14 mouse cellular contexts compared by ENCODE assay signal in genomic region chr16:9469394-9469793, GRCm38 (mm10).
DNase-seq lines count a peak whose midpoint lies in the region; ATAC-seq and TF ChIP-seq lines count a peak whose summit lies in the region.
"Had no signal": no experiment of that assay in that cellular context is flagged by ENCODE, and none has a peak within 500 bp of the region (broad histone marks: within the 10 kb centered on the region; RNA-seq: fewer than 3 reads in every experiment).

No protein-coding gene starts in this region.

- ATAC-seq in hindbrain, postnatal 0 days, result no peak
- no peak for ATAC-seq in hindbrain, embryonic 14.5 days (ENCODE audit: low FRiP score)
- no peak for ATAC-seq in midbrain, postnatal 0 days (ENCODE audit: low FRiP score)
- no peak for ATAC-seq in midbrain, embryonic 11.5 days (ENCODE audit: low FRiP score)
- ATAC-seq in stomach, postnatal 0 days (ENCODE audit: low FRiP score, low TSS enrichment), result no peak

- no peak overlapping the region for H3K4me3 ChIP-seq in hindbrain, postnatal 0 days (ENCODE audit: low read length)
- H3K4me3 ChIP-seq in hindbrain, embryonic 14.5 days (replicated peaks; ENCODE audit: low read length), result no peak overlapping the region
- H3K4me3 ChIP-seq in midbrain, postnatal 0 days (ENCODE audit: low read depth, low read length), result no peak overlapping the region
- no peak overlapping the region for H3K4me3 ChIP-seq in midbrain, embryonic 11.5 days (ENCODE audit: low read depth, low read length)
- no peak overlapping the region for H3K4me3 ChIP-seq in cerebellum, adult 2 months (replicated peaks; ENCODE audit: insufficient read depth, low read depth, low read length)
- H3K4me3 ChIP-seq in stomach, postnatal 0 days (ENCODE audit: low read depth, low read length), result no peak overlapping the region
- H3K4me3 ChIP-seq: heart, embryonic 15.5 days; limb, embryonic 13.5 days had no signal

- no peaks in the 10 kb centered on the region for H3K36me3 ChIP-seq in hindbrain, postnatal 0 days (ENCODE audit: insufficient read depth, low read length)
- no peaks in the 10 kb centered on the region for H3K36me3 ChIP-seq in hindbrain, embryonic 14.5 days (replicated peaks; ENCODE audit: control insufficient read depth, insufficient read depth)
- H3K36me3 ChIP-seq in midbrain, postnatal 0 days (ENCODE audit: insufficient read depth, low read length), result no peaks in the 10 kb centered on the region
- no peaks in the 10 kb centered on the region for H3K36me3 ChIP-seq in midbrain, embryonic 11.5 days (ENCODE audit: control insufficient read depth, insufficient read depth, low read length)
- H3K36me3 ChIP-seq in stomach, postnatal 0 days (ENCODE audit: control insufficient read depth, insufficient read depth, low read length), result no peaks in the 10 kb centered on the region
- H3K36me3 ChIP-seq: G1E; heart, embryonic 15.5 days; limb, embryonic 13.5 days had no signal

- WGBS in hindbrain, postnatal 0 days, result 62% methylated on average over 4 of the region's 4 CpGs
- WGBS in hindbrain, embryonic 14.5 days, result 68% methylated on average over 4 of the region's 4 CpGs
- 73% methylated on average over 4 of the region's 4 CpGs for WGBS in midbrain, postnatal 0 days
- WGBS in midbrain, embryonic 11.5 days, result 69% methylated on average over 4 of the region's 4 CpGs
- WGBS in cerebellum, adult 2 months, result 61% methylated on average over 4 of the region's 4 CpGs
- whole genome bisulfite sequencing in stomach, postnatal 0 days, result 59% methylated on average over 4 of the region's 4 CpGs

- H3K9ac ChIP-seq in hindbrain, postnatal 0 days (replicated peaks; ENCODE audit: low read length), result no peak overlapping the region
- no peak overlapping the region for H3K9ac ChIP-seq in hindbrain, embryonic 14.5 days
- H3K9ac ChIP-seq in midbrain, postnatal 0 days (replicated peaks; ENCODE audit: low read length, poor library complexity, severe bottlenecking), result no peak overlapping the region
- no peak overlapping the region for H3K9ac ChIP-seq in midbrain, embryonic 11.5 days (ENCODE audit: low read length)
- no peak overlapping the region for H3K9ac ChIP-seq in stomach, postnatal 0 days (ENCODE audit: low read length)
- H3K9ac ChIP-seq: heart, embryonic 15.5 days; limb, embryonic 13.5 days had no signal

- peak; percentile 18 for DNase-seq in hindbrain, postnatal 0 days (ENCODE audit: low spot score)
- no peak for DNase-seq in hindbrain, embryonic 14.5 days (ENCODE audit: low spot score)
- DNase-seq in midbrain, postnatal 0 days (ENCODE audit: low spot score), result peak; percentile 27
- no peak for DNase-seq in midbrain, embryonic 11.5 days (ENCODE audit: low spot score, missing footprints)
- DNase-seq in cerebellum, adult 2 months, result peak in 1 of 2 experiments; percentile 32
- no peak for DNase-seq in stomach, postnatal 0 days (ENCODE audit: low spot score)
- no peak for DNase-seq in testis, postnatal 10 days (ENCODE audit: low spot score)
- DNase-seq in kidney, postnatal 36 days, result no peak
- DNase-seq: adrenal gland, postnatal 14 days; gastrocnemius, postnatal 10 days; right cerebral cortex, postnatal 14 days had no signal

- no peak for TF ChIP-seq EP300 in stomach, postnatal 0 days (optimal IDR thresholded peaks at IDR 0.05)

- H3K9me3 ChIP-seq in hindbrain, postnatal 0 days (ENCODE audit: low read length), result no peaks in the 10 kb centered on the region
- H3K9me3 ChIP-seq in hindbrain, embryonic 14.5 days (ENCODE audit: control insufficient read depth, low read length), result no peaks in the 10 kb centered on the region
- H3K9me3 ChIP-seq in midbrain, postnatal 0 days (ENCODE audit: low read length), result no peaks in the 10 kb centered on the region
- no peaks in the 10 kb centered on the region for H3K9me3 ChIP-seq in midbrain, embryonic 11.5 days (ENCODE audit: control insufficient read depth, low read length)
- no peaks in the 10 kb centered on the region for H3K9me3 ChIP-seq in stomach, postnatal 0 days (ENCODE audit: control insufficient read depth, low read length)
- H3K9me3 ChIP-seq: G1E; heart, embryonic 15.5 days; limb, embryonic 13.5 days had no signal

- no peaks in the 10 kb centered on the region for H3K27me3 ChIP-seq in hindbrain, postnatal 0 days (ENCODE audit: insufficient read depth, low read length)
- H3K27me3 ChIP-seq in hindbrain, embryonic 14.5 days (ENCODE audit: control insufficient read depth, insufficient read depth, low read length), result no peaks in the 10 kb centered on the region
- H3K27me3 ChIP-seq in midbrain, postnatal 0 days (ENCODE audit: insufficient read depth, low read length), result no peaks in the 10 kb centered on the region
- H3K27me3 ChIP-seq in midbrain, embryonic 11.5 days (ENCODE audit: control insufficient read depth, insufficient read depth, low read length), result no peaks in the 10 kb centered on the region
- no peaks in the 10 kb centered on the region for H3K27me3 ChIP-seq in cerebellum, adult 2 months (ENCODE audit: control insufficient read depth, insufficient read depth, low read length)
- no peaks in the 10 kb centered on the region for H3K27me3 ChIP-seq in stomach, postnatal 0 days (ENCODE audit: control insufficient read depth, insufficient read depth, low read length)
- H3K27me3 ChIP-seq: heart, embryonic 15.5 days; limb, embryonic 13.5 days had no signal

- no peak overlapping the region for H3K4me2 ChIP-seq in hindbrain, postnatal 0 days (ENCODE audit: low read depth, low read length)
- no peak overlapping the region for H3K4me2 ChIP-seq in hindbrain, embryonic 14.5 days (replicated peaks)
- no peak overlapping the region for H3K4me2 ChIP-seq in midbrain, postnatal 0 days (ENCODE audit: low read depth, low read length, poor library complexity, severe bottlenecking)
- no peak overlapping the region for H3K4me2 ChIP-seq in midbrain, embryonic 11.5 days
- no peak overlapping the region for H3K4me2 ChIP-seq in stomach, postnatal 0 days (replicated peaks; ENCODE audit: low read depth)
- H3K4me2 ChIP-seq: heart, embryonic 15.5 days; limb, embryonic 13.5 days had no signal

- TF ChIP-seq CTCF in hindbrain, postnatal 0 days (IDR thresholded peaks at IDR 0.05; ENCODE audit: low read depth), result peak; percentile 55
- peak; percentile 56 for TF ChIP-seq CTCF in midbrain, postnatal 0 days (IDR thresholded peaks at IDR 0.05)
- TF ChIP-seq CTCF in cerebellum, adult 2 months (IDR thresholded peaks at IDR 0.05; ENCODE audit: borderline replicate concordance, insufficient read depth, low read depth, low read length), result peak; percentile 64
- TF ChIP-seq CTCF in stomach, postnatal 0 days (IDR thresholded peaks at IDR 0.05; ENCODE audit: low read depth), result peak; percentile 37

- no peaks in the 10 kb centered on the region for H3K4me1 ChIP-seq in hindbrain, postnatal 0 days (ENCODE audit: insufficient read depth, low read length)
- H3K4me1 ChIP-seq in hindbrain, embryonic 14.5 days (replicated peaks; ENCODE audit: control insufficient read depth, insufficient read depth, low read length), result no peaks in the 10 kb centered on the region
- H3K4me1 ChIP-seq in midbrain, postnatal 0 days (ENCODE audit: insufficient read depth, low read length), result no peaks in the 10 kb centered on the region
- no peaks in the 10 kb centered on the region for H3K4me1 ChIP-seq in midbrain, embryonic 11.5 days (ENCODE audit: control insufficient read depth, insufficient read depth, low read length)
- H3K4me1 ChIP-seq in cerebellum, adult 2 months (ENCODE audit: control insufficient read depth, insufficient read depth, low read length), result no peaks in the 10 kb centered on the region
- no peaks in the 10 kb centered on the region for H3K4me1 ChIP-seq in stomach, postnatal 0 days (replicated peaks; ENCODE audit: control insufficient read depth, insufficient read depth)
- H3K4me1 ChIP-seq: heart, embryonic 15.5 days; limb, embryonic 13.5 days had no signal

- TF ChIP-seq POLR2A in cerebellum, adult 2 months (IDR thresholded peaks at IDR 0.05; ENCODE audit: borderline replicate concordance, insufficient read depth, low read length), result no peak

- no peak overlapping the region for H3K27ac ChIP-seq in hindbrain, postnatal 0 days
- H3K27ac ChIP-seq in hindbrain, embryonic 14.5 days, result no peak overlapping the region
- H3K27ac ChIP-seq in midbrain, postnatal 0 days (ENCODE audit: low read depth, low read length), result no peak overlapping the region
- no peak overlapping the region for H3K27ac ChIP-seq in midbrain, embryonic 11.5 days (ENCODE audit: low read depth, low read length)
- H3K27ac ChIP-seq in cerebellum, adult 2 months (ENCODE audit: insufficient read depth, low read length), result no peak overlapping the region
- H3K27ac ChIP-seq in stomach, postnatal 0 days (replicated peaks), result no peak overlapping the region
- H3K27ac ChIP-seq: heart, embryonic 15.5 days; limb, embryonic 13.5 days had no signal

Comparison
In these comparisons a context has a peak if more than half of its experiments do, and no peak if none do; other contexts are left out.
1. DNase-seq: peak in hindbrain, postnatal 0 days (single experiment) and midbrain, postnatal 0 days (single experiment); none in hindbrain, embryonic 14.5 days (single experiment), midbrain, embryonic 11.5 days (single experiment), stomach, postnatal 0 days (single experiment), testis, postnatal 10 days (single experiment) and kidney, postnatal 36 days (0 of 2).
2. Peak in every context shown above with its lines, with median percentiles within 50 percentile points of each other: CTCF ChIP-seq.